Mouse (Mus musculus): ENCODE measurements around the gene Rhbdd2. TPM values are rescaled to one million over a fixed set of nuclear protein-coding genes. Genes with fewer than 3 reads are reported as not detected.

Gene Rhbdd2
- total RNA-seq, 2 experiments from 2014 or later: 1.8 to 8.6 TPM

GRCm38 (mm10) chr5:135677251-135677650 is 44.8 kb downstream of the Rhbdd2 start:
- ATAC-seq (ENCODE audit: poor library complexity, severe bottlenecking): peak; percentile 64

DNA sequence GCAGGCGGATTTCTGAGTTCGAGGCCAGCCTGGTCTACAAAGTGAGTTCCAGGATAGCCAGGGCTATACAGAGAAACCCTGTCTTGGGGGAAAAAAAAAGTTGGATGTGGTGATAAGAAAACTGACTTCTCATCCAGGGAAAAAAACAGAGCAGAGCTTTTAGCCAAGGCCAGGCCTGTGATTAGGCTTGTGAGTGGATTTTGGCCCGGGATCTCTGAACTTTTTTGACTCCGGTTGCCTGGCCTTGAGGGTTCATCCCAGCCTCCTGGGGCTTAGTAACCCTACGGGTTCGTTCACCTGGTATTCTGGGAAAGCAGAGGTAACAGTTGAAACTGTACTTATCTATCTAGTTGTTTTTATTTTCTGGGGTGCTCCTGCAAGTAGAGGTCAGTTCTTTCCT is 46.1 kb downstream of the Rhbdd2 start:
- no peak for ATAC-seq (ENCODE audit: poor library complexity, severe bottlenecking)

GRCm38 (mm10) chr5:135680967-135681545 is 48.6 kb downstream of the Rhbdd2 start:
- ATAC-seq (ENCODE audit: poor library complexity, severe bottlenecking): no peak

- ATAC-seq (ENCODE audit: poor library complexity, severe bottlenecking): no peak
Measured at GRCm38 (mm10) chr5:135682009-135682408, 49.6 kb downstream of the Rhbdd2 start.

GRCm38 (mm10) chr5:135682942-135683570 is 50.6 kb downstream of the Rhbdd2 start:
- no peak for ATAC-seq (ENCODE audit: poor library complexity, severe bottlenecking)

GRCm38 (mm10) chr5:135690401-135690800 is 58.0 kb downstream of the Rhbdd2 start:
- ATAC-seq (ENCODE audit: poor library complexity, severe bottlenecking): no peak

DNA sequence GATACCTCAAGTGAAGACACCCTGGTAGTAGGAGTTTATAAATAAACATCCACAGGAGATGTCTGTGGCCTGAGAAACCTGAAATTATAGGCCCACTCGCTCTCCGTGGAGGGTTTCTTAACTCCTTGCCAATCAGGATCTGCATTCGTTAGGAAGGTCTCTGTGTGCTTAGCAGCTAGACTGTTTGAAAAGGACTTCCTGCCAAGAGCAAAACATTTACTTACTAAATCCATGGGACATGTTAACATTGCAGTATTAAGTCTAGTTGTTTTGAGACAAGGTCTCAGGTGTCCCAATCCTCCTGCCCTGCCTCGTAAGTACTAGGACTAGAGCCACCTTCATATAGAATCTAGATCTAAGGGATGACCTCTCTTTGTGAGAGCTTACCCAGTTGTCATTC is 58.8 kb downstream of the Rhbdd2 start:
- no peak for ATAC-seq (ENCODE audit: poor library complexity, severe bottlenecking)

DNA sequence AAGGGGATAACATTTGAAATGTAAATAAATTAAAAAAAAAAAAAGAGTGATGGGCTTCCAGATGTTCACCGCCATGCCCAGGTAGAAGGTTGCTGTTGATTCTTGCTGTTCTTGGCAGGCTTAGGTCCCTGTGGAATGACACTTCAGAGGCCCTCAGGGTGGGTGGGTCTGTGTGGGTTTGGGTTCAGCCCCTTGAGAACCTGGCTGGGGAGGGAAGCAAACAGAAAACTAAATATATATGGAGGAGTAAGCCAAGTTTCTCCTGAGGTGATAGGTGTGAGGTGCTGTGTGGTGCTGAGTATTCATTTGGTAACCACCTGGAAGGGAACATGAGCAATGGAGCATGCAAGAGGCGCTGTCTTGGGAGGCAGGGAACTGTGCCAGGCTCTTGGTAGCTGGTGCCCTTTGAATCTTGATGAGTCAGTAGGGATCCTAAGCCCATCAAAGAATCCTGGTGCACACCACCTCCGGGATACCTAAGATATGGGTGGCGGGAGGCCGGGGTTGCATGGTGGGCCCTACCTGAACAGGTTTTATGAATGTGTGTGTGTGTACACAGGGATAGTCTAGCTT is 60.9 kb downstream of the Rhbdd2 start:
- ATAC-seq (ENCODE audit: poor library complexity, severe bottlenecking): no peak

- ATAC-seq (ENCODE audit: poor library complexity, severe bottlenecking): no peak
Measured at GRCm38 (mm10) chr5:135695277-135695721, 62.9 kb downstream of the Rhbdd2 start.

Other genes starting within 250 kb of the Rhbdd2 start
- gene Pom121, start 238.1 kb upstream of the Rhbdd2 start, total RNA-seq (2015): 35.4 and 37.3 TPM in 2 replicates
- gene Pom121, start 238.1 kb upstream of the Rhbdd2 start, total RNA-seq (2017): 5.2 and 7.4 TPM in 2 replicates
- gene Hip1, start 87.5 kb upstream of the Rhbdd2 start, total RNA-seq (2015): 21.6 and 28.9 TPM in 2 replicates
- gene Hip1, start 87.5 kb upstream of the Rhbdd2 start, total RNA-seq (2017): 34.7 and 39.9 TPM in 2 replicates
- gene Ccl26, start 69.0 kb upstream of the Rhbdd2 start, total RNA-seq (2015): not detected in 2 replicates
- gene Ccl26, start 69.0 kb upstream of the Rhbdd2 start, total RNA-seq (2017): not detected in 2 replicates
- gene Ccl24, start 59.6 kb upstream of the Rhbdd2 start, total RNA-seq (2015): 0.25 and 3.5 TPM in 2 replicates
- gene Ccl24, start 59.6 kb upstream of the Rhbdd2 start, total RNA-seq (2017): 0.37 TPM in 1 of 2 replicates, not detected in the other
- gene Por, start 37.4 kb downstream of the Rhbdd2 start, total RNA-seq (2015): 29.6 and 31.1 TPM in 2 replicates
- 45.9 and 49.7 TPM in 2 replicates for gene Por, start 37.4 kb downstream of the Rhbdd2 start, total RNA-seq (2017)
- 18.1 and 20.9 TPM in 2 replicates for gene Tmem120a, start 111.8 kb downstream of the Rhbdd2 start, total RNA-seq (2015)
- gene Tmem120a, start 111.8 kb downstream of the Rhbdd2 start, total RNA-seq (2017): 15.1 and 19.1 TPM in 2 replicates
- 0.25 TPM in 1 of 2 replicates, not detected in the other for gene Styxl1, start 145.8 kb downstream of the Rhbdd2 start, total RNA-seq (2015)
- 0.18 TPM in 1 of 2 replicates, not detected in the other for gene Styxl1, start 145.8 kb downstream of the Rhbdd2 start, total RNA-seq (2017)
- gene Mdh2, start 145.9 kb downstream of the Rhbdd2 start, total RNA-seq (2015): 240 and 251 TPM in 2 replicates
- gene Mdh2, start 145.9 kb downstream of the Rhbdd2 start, total RNA-seq (2017): 111 and 129 TPM in 2 replicates
- not detected in 2 replicates for gene Srrm3, start 174.3 kb downstream of the Rhbdd2 start, total RNA-seq (2015)
- not detected in 2 replicates for gene Srrm3, start 174.3 kb downstream of the Rhbdd2 start, total RNA-seq (2017)